Mouse (Mus musculus): ENCODE data around the gene Ptcra. TPM values are rescaled to one million over a fixed set of nuclear protein-coding genes. Genes with fewer than 3 reads are reported as not detected.

Ptcra gene
- polyA plus RNA-seq, 1 experiment from 2014 or later, result 0.19 TPM

DNA sequence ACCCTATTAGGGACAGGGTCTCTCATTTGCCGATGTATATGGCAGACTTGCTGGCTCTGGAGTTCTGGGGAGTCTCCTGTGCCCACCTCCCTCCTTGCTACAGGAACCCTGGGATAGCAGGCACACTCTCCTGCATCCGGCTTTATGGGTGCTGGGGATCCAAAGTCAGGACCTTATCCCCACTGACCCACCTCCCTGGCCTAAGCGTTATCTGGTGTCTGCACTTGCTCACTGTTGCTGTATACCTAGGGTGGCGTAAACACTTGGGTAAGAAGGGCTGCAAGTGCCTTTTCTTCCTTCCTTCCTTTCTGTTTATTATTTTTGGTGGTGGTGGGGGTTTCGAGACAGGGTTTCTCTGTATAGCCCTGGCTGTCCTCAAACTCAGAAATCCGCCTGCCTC, 22.2 kb downstream of the Ptcra start:
- WGBS, result 94% methylated on average over 6 of the region's 6 CpGs
- H3K27me3 ChIP-seq (replicated peaks), result no peaks in the 10 kb centered on the region
- H3K9ac ChIP-seq (replicated peaks), result no peak overlapping the region
- no peaks in the 10 kb centered on the region for H3K9me3 ChIP-seq (replicated peaks)
- no peak overlapping the region for H3K4me3 ChIP-seq (replicated peaks)
- H3K36me3 ChIP-seq, result peaks cover 32% of the 10 kb centered on the region
- ATAC-seq (ENCODE audit: low FRiP score), result no peak
- no peak overlapping the region for H3K4me2 ChIP-seq
- H3K27ac ChIP-seq (replicated peaks), result no peak overlapping the region
- H3K4me1 ChIP-seq, result no peaks in the 10 kb centered on the region

DNA sequence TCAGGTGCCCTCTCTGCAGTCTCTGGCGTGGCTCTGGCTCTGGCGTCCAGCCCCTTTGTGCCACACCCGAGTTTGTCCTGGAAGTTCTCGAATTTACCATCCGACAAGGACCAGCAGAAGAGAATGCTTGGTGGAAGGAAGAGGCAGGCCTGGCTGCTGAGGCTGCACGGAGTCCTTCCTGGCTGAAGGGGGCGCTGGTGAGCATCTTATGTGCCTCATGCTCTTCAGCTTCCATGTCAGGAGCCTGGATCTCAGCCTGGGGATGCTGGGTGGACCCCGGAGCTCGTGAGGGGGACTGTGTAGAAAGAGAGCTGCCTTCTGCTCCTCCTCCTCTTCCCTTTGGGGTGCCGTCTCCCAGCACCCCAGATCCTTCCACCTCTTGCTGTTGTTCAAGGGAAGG, 27.4 kb downstream of the Ptcra start:
- Histone ChIP-seq H3K27me3 (replicated peaks) (no peaks in the 10 kb centered on the region), H3K9me3 (replicated peaks) (no peaks in the 10 kb centered on the region), H3K4me2 (no peak overlapping the region), H3K27ac (replicated peaks) (no peak overlapping the region), H3K36me3 (peaks cover 31% of the 10 kb centered on the region), H3K4me1 (no peaks in the 10 kb centered on the region), H3K4me3 (replicated peaks) (no peak overlapping the region), H3K9ac (replicated peaks) (no peak overlapping the region)
- no peak for ATAC-seq (ENCODE audit: low FRiP score)
- 68% methylated on average over 10 of the region's 10 CpGs for WGBS

DNA sequence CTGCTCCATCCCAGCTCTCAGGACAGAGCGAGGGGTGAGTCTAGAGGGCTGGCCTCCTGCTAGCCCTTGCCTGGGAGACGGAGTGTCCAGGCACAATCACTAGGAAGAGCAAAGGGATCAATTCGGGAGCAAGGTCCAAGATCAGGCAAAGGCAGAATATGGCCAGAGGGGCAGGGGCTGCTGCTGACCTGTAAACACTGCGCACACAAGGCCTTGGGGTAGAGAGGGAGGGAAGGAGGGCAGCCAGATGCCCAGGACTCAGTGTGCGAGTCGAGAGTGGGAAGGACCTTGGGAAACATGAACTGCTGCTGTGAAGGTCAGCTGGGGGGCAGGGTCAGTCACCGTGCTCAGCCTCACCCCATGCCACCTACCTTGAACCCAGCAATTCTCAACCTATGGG, 28.2 kb downstream of the Ptcra start:
- H3K9me3 ChIP-seq (replicated peaks), result no peaks in the 10 kb centered on the region
- H3K27ac ChIP-seq (replicated peaks), result no peak overlapping the region
- WGBS, result 92% methylated on average over 7 of the region's 7 CpGs
- no peak overlapping the region for H3K4me3 ChIP-seq (replicated peaks)
- no peak overlapping the region for H3K4me2 ChIP-seq
- H3K4me1 ChIP-seq, result no peaks in the 10 kb centered on the region
- peaks cover 31% of the 10 kb centered on the region for H3K36me3 ChIP-seq
- no peak overlapping the region for H3K9ac ChIP-seq (replicated peaks)
- no peaks in the 10 kb centered on the region for H3K27me3 ChIP-seq (replicated peaks)
- no peak for ATAC-seq (ENCODE audit: low FRiP score)

DNA sequence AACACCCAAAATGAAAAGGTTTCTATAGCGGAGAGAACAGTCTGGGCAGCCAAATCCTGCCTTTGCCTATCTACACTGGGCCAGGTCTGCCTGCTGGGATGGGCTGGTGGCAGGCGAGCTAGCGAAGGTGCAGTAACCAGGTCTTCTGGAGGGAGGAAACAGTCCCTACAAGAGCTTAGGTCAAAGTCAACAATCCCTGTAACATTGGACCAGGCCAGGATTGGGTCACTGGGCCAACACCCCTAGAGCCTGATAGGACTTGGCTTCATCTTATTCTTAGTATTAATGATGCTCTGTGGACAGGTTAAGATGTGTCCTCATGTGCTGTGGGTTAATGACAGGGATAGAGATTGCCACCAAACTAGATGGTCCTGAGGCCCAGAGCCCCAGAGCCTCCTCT, 29.5 kb downstream of the Ptcra start:
- Histone ChIP-seq H3K4me3 (replicated peaks) (no peak overlapping the region), H3K27ac (replicated peaks) (no peak overlapping the region), H3K36me3 (peaks cover 31% of the 10 kb centered on the region), H3K9ac (replicated peaks) (no peak overlapping the region), H3K27me3 (replicated peaks) (peaks cover 1% of the 10 kb centered on the region), H3K4me1 (no peaks in the 10 kb centered on the region), H3K9me3 (replicated peaks) (no peaks in the 10 kb centered on the region), H3K4me2 (no peak overlapping the region)
- WGBS, result 93% methylated on average over 3 of the region's 3 CpGs
- ATAC-seq (ENCODE audit: low FRiP score), result no peak

DNA sequence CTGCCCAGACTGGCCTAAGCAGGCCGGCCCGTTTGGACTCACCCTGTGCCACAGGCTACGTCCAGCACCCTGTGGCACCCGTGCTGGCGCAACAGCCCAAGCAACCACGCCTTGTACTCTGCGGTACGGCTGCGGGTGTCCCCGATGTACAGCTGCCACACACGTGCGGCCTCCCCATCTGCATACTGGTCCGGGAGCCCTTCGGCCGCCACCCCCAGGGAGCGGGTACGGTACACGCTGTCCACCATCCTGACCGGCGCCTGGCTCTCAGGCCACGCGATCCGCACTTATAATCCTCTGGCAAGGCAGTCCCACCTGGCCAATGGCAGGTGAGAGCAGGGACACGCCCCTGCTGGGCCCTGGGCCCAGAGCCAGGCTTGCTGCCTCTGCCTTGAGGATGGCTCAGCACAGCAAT, 34.6 kb downstream of the Ptcra start, which contains the start of gene Gnmt:
Gnmt (minus strand) TSS at position 265 of the 415 bp plus-strand sequence.
- peaks cover 7% of the 10 kb centered on the region for H3K27me3 ChIP-seq (replicated peaks)
- 0 out of 2 replicates have a peak, but pooled peaks cover 7% of the 10 kb centered on the region for H3K36me3 ChIP-seq
- H3K9ac ChIP-seq (replicated peaks), result no peak within 1 kb of the TSS
- no peak within 1 kb of the TSS for H3K4me3 ChIP-seq (replicated peaks)
- no peak within 1 kb of the TSS for H3K27ac ChIP-seq (replicated peaks)
- WGBS, result 18% methylated on average over 24 of the region's 24 CpGs
- H3K4me1 ChIP-seq, result no peaks in the 10 kb centered on the region
- no peaks in the 10 kb centered on the region for H3K9me3 ChIP-seq (replicated peaks)
- no peak for ATAC-seq (ENCODE audit: low FRiP score)
- H3K4me2 ChIP-seq, result peak within 1 kb of the TSS; percentile 13; the same call in 1 of the 2 replicates

DNA sequence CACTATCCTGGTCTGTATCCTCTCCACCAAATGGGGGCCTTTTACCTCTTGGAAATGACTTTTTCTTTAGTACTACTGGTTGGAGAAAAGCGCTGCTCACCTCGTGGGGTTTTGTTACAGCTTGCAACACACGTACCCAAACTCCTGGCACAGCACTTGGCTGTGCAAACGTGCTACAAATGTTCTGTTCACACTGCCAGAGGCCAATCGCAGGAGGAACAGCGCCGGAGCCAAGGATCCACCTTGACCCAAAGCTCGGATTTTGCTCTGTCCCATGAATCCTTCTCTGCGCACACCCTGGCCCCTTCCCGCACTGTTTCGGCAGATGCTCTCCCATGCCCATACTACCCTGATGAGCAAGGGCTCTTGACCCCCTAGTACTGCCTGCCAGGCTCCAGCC, 35.0 kb downstream of the Ptcra start:
- Histone ChIP-seq H3K36me3 (0 out of 2 replicates have a peak, but pooled peaks cover 11% of the 10 kb centered on the region), H3K4me3 (replicated peaks) (no peak overlapping the region), H3K27me3 (replicated peaks) (peaks cover 7% of the 10 kb centered on the region), H3K4me1 (no peaks in the 10 kb centered on the region), H3K9ac (replicated peaks) (no peak overlapping the region), H3K9me3 (replicated peaks) (no peaks in the 10 kb centered on the region), H3K4me2 (peak overlapping the region; percentile 13; the same call in 1 of the 2 replicates), H3K27ac (replicated peaks) (no peak overlapping the region)
- no peak for ATAC-seq (ENCODE audit: low FRiP score)
- 47% methylated on average over 11 of the region's 11 CpGs for WGBS

DNA sequence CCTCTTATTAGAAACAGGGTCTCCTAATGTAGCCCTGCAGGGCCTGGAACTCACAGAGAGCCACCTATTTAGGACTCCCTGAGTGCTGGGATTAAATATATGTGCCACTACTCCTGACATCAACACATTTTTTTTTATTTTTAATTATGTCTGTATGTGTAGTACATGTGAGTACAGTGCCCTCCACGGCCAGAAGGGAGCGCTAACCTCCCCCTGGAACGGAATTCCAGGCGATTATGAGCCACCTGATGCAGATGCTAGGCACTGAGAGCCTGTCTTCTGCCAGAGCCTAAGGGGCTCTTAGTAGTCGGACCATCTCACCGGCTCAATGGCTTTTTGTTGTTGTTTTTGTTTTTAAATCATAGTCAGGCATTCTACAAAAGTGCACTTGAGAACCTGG, 35.5 kb downstream of the Ptcra start:
- 0 out of 2 replicates have a peak, but pooled peaks cover 12% of the 10 kb centered on the region for H3K36me3 ChIP-seq
- no peak overlapping the region for H3K9ac ChIP-seq (replicated peaks)
- H3K4me3 ChIP-seq (replicated peaks), result no peak overlapping the region
- no peaks in the 10 kb centered on the region for H3K4me1 ChIP-seq
- H3K9me3 ChIP-seq (replicated peaks), result no peaks in the 10 kb centered on the region
- 43% methylated on average over 6 of the region's 6 CpGs for WGBS
- ATAC-seq (ENCODE audit: low FRiP score), result no peak
- peaks cover 7% of the 10 kb centered on the region for H3K27me3 ChIP-seq (replicated peaks)
- no peak overlapping the region for H3K27ac ChIP-seq (replicated peaks)
- H3K4me2 ChIP-seq, result no peak overlapping the region

DNA sequence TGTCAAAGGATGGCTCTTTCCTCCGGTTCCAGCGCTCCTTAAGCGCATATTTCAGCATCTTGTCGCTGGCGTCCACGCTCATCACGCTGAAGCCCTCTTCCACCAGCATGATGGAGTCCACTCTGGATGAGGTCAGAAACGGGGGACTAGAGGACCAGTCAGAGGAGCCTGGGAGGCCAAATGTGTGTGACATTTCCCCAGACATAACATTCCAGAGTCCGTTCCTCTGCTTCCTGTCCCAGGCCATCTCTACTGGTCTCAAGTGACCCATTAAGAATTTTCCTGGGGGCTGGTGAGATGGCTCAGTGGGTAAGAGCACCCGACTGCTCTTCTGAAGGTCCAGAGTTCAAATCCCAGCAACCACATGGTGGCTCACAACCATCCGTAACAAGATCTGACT, 36.2 kb downstream of the Ptcra start:
- no peak for ATAC-seq (ENCODE audit: low FRiP score)
- H3K4me3 ChIP-seq (replicated peaks), result no peak overlapping the region
- H3K36me3 ChIP-seq, result peaks cover 13% of the 10 kb centered on the region; the same call in 1 of the 2 replicates
- H3K27ac ChIP-seq (replicated peaks), result no peak overlapping the region
- no peaks in the 10 kb centered on the region for H3K9me3 ChIP-seq (replicated peaks)
- H3K9ac ChIP-seq (replicated peaks), result no peak overlapping the region
- WGBS, result 88% methylated on average over 11 of the region's 11 CpGs
- no peaks in the 10 kb centered on the region for H3K4me1 ChIP-seq
- H3K27me3 ChIP-seq (replicated peaks), result peaks cover 7% of the 10 kb centered on the region
- H3K4me2 ChIP-seq, result no peak overlapping the region

DNA sequence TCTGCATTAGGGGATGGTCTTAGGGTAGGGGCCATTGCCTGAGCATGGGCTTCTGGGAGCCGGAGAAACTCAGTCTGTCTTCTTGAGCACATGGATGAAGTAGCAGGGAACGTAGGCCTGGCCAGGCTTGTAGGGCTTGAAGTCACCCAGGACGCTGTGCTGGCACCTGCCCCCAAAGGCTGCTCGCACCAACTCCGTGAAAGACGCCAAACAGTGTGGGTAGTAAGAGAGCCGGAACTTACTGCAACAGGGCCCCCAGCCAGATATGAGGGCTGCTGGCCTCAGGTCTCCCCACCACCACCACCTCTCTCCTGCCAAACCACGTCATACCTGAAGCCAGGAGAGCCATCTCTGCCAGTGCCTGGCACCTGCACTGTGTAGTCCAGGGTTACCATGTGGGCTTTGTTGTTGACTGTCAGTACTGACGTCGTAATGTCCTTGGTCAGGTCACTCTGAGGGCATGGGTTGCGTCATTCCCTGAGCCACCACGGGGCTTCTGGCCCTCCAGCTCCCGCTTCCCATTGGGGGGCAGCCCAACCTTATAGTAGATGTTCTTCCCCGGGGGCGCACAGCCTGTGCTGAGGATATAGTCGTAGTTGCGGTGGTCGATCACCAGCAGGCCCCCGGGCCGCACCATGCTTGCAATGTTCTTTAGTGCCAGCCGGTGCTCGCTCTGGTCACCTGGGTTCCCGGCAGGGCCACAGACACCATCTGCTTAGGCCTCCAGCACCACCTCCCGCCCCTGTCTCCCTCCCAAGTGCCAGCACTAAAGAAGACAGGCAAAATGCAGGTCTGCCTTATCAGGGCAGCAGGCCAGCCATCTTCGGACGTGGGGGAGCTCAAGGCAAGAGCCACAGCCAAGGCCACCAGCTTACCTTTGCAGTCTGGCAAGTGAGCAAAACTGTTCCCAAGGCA, 37.5 kb downstream of the Ptcra start:
- no peak for ATAC-seq (ENCODE audit: low FRiP score)
- WGBS, result 92% methylated on average over 26 of the region's 26 CpGs
- H3K4me1 ChIP-seq, result no peaks in the 10 kb centered on the region

DNA sequence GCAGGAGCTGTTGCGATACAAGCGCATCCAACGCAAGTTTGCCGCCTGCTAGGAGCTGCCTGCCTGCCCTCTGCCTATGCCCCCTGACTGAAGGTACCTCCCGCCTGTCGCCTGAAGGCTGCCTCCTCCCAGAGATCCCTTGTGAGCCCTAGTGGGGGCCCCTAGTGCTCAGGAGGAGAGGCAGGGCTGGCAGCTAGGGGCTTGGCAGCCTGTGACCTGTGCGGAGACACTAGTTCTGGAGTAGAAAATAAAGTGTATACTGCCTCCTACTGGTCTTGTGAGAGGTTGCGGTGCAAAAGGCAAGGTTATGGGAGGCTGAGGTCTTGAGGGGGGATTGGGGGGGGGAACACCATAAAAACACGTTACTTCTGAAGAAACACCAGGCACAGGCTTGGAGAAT, 38.2 kb downstream of the Ptcra start:
- Histone ChIP-seq H3K9ac (replicated peaks) (no peak overlapping the region), H3K9me3 (replicated peaks) (no peaks in the 10 kb centered on the region), H3K36me3 (peaks cover 30% of the 10 kb centered on the region), H3K4me2 (no peak overlapping the region), H3K4me1 (no peaks in the 10 kb centered on the region), H3K27ac (replicated peaks) (no peak overlapping the region), H3K4me3 (replicated peaks) (no peak overlapping the region), H3K27me3 (replicated peaks) (peaks cover 7% of the 10 kb centered on the region)
- WGBS, result 41% methylated on average over 9 of the region's 9 CpGs
- ATAC-seq (ENCODE audit: low FRiP score), result no peak; the same call in 1 of the 2 replicates

More for the DNA sequence above, 37.5 kb downstream of the Ptcra start:
- Histone ChIP-seq H3K9me3 (replicated peaks) (no peaks in the 10 kb centered on the region), H3K4me3 (replicated peaks) (no peak overlapping the region), H3K9ac (replicated peaks) (no peak overlapping the region), H3K27ac (replicated peaks) (no peak overlapping the region), H3K27me3 (replicated peaks) (peaks cover 7% of the 10 kb centered on the region), H3K36me3 (peaks cover 23% of the 10 kb centered on the region; the same call in 1 of the 2 replicates), H3K4me2 (no peak overlapping the region)

DNA sequence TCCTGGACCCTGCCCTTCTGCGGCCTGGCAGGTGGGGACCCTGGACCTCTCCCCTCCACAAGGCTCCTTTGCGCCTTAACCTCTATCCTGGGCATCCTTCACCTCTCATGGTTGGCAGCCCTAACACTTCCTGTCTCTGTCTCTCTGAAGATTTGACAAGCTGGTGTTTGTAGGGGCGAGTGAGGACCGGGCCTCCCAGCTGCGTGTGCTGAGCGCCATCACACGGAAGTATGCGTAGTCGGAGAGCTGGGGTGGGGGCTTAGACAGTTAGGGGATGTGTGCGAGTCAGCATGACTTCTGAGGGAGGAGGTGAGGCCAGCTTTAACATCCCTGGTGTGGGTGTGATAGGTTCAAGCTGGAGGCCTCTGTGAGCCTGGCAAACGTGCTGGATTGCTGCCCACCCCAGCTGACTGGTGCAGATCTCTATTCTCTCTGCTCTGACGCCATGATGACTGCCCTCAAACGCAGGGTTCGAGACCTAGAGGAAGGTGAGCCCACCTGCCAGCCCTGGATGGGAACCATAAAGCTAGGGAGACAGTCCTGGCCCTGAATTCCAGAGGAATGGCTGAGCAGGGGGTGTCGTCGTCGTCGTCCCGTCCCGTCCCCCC, 38.9 kb downstream of the Ptcra start:
- no peak overlapping the region for H3K9ac ChIP-seq (replicated peaks)
- ATAC-seq (ENCODE audit: low FRiP score), result no peak
- H3K4me3 ChIP-seq (replicated peaks), result no peak overlapping the region
- H3K4me2 ChIP-seq, result no peak overlapping the region
- no peak overlapping the region for H3K27ac ChIP-seq (replicated peaks)
- peaks cover 7% of the 10 kb centered on the region for H3K27me3 ChIP-seq (replicated peaks)
- H3K36me3 ChIP-seq, result peaks cover 31% of the 10 kb centered on the region
- no peaks in the 10 kb centered on the region for H3K9me3 ChIP-seq (replicated peaks)
- WGBS, result 89% methylated on average over 14 of the region's 20 CpGs
- H3K4me1 ChIP-seq, result no peaks in the 10 kb centered on the region

DNA sequence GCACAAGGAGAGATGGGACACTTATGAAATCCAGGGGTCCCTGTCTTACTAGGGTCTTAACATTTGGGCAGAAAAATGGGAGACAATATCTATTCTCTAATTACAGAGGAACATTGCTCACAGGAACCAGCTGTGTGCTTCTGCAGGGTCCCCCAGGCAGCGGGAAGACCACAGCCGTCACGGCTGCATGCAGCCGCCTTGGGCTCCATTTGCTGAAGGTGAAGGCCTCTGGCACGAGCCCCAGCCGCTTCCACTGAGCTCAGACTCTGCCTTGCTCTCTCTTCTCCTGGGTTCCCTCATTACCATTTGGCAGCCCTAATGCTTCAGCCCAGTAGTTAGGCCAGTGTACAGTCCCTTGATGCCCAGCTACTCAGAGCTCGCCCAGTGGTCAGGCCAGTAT, 42.4 kb downstream of the Ptcra start:
- Histone ChIP-seq H3K4me1 (no peaks in the 10 kb centered on the region), H3K27ac (replicated peaks) (no peak overlapping the region), H3K9me3 (replicated peaks) (no peaks in the 10 kb centered on the region), H3K36me3 (peaks cover 42% of the 10 kb centered on the region), H3K4me3 (replicated peaks) (no peak overlapping the region), H3K4me2 (no peak overlapping the region), H3K9ac (replicated peaks) (no peak overlapping the region), H3K27me3 (replicated peaks) (no peaks in the 10 kb centered on the region)
- WGBS, result 88% methylated on average over 7 of the region's 7 CpGs
- ATAC-seq (ENCODE audit: low FRiP score), result no peak
